Mouse (Mus musculus): Measurements from ENCODE around the gene Ccdc59.

DNA sequence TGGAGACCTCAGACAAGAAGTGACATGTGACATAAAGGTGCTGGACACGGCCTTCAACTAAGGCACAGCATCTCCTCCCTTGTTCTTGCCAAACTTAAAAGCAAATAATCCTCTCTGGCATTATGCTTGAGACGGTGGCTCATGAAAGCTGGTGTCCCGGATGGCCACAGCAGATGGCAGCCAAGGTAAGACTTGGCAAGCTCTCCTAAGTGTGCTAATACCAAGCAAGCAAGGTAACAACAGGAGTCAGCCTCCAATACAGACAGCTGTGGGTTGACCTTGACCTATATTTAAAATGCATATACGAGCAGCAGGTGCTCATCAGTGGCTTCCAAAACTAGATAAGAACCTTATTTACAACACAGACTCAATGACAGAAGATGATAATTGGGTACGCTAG lies 9.4 kb downstream of the Ccdc59 start:
- TF ChIP-seq MYOD1 (IDR thresholded peaks at IDR 0.05; ENCODE audit: control insufficient read depth, insufficient read length, low read depth): no peak
- no peak for TF ChIP-seq CTCF (IDR thresholded peaks at IDR 0.05; ENCODE audit: control insufficient read depth, insufficient read depth, insufficient read length)
